Mouse (Mus musculus): ENCODE data around the gene Tmem242.
"Not testable (repeated sequence)": the region's sequence is repeated elsewhere in the genome, so short reads cannot be mapped to it uniquely, and the experiment has no call there.

Tmem242 gene

DNA sequence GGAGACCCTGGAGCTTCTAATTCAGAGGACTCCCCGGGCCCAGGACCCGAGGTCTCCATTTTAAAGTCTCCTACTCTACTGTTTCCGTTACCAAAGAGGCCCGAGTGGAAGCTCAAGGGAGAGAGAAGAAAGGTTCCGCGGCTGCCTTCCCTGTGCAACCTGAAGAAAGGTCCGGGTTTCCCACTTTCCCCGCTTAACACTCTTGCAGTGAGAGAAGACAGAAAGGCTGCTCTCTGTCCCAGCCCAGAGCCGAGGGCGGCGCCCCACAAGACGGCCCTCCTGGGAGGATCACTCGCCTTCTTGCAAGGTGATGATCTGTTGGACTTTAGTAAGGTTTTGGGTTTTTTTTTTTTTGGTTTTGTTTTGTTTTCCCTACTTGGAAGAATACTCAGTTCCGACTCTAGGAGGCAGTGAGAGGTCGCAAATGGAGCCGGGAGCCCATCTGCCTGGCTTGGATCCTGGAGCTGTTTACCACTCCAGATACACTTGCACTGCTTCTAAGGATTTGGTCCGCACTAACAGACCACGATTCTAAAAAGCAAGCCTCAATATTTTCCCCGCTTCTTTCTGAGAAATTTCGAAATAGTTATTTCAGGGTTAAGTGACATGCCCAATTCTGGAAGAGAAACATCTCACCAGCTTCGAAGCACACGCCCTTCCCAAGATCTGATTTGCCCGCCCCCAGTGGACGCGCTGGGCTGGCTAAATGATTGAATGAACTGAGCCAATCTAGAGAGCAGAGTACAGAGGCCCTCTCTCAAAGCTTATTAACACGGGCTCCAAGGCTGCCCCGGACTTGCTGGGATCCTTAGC lies at the start of gene Tmem242:
Gene Tmem242, minus strand, starts transcription at position 101 of the 813 bp plus-strand sequence.
- DNase-seq (ENCODE audit: inconsistent age in 2 of 2, low spot score in 1 of 2): peak; percentile 91 to 98

DNA sequence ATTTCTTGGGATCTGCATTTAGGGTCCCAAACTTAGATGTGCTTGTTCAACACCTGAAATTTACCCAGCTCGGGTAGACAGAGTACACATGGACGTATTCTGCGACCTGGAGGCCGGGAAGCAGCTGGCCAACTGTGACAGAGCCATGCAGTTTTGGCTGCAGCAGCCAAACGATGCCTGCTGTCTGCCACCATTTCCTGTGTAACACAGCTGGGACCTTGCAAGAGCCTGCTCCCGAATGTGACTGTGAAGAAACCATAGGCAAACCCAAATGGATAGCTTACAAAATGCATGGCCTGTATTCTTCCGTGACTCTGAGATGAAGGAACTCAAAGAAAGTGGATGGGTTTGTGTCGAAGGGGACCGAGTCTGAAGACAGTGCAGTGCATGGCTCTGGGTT lies 48.1 kb upstream of the Tmem242 start:
- no peak for DNase-seq (ENCODE audit: inconsistent age in 2 of 2, low spot score in 1 of 2)

DNA sequence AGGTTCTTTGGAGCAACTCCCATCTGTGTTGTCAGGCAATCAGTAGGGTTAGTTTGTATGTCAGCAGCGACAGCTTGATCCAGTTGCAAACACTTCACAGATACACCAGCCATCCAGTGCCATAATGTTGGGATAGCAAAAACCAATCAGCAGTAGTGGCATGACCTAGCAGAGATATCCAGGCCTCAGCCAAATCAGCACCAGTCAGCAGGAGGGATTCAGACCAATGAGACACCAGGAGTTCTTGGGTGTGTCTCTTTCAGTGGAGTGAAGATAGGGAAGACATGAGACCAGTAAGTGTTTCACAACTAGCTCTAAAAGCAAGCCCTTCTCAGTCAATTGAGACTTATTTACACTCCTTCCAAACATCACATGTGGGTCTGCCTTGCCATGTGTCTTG lies 44.6 kb upstream of the Tmem242 start:
- no peak for DNase-seq (ENCODE audit: inconsistent age in 2 of 2, low spot score in 1 of 2)

DNA sequence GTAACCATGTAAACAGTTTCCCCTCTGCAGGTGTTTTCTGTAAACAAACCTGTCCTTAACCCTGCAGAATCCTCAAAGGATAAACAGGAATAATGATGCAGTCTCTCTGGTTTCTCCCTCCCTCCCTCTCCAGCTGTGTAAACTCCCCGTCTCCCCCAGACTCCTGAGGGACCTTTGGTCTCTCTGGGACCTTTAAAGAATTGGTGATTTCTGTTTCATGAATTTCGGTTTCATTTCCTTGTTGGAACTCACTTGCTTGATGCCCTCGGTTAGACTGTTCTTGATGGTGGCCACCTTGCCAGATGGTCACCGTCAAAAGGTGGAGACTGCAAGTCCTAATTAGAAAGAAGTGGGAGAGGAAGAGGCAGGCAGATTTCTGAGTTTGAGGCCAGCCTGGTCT lies 43.4 kb upstream of the Tmem242 start:
- no peak for DNase-seq (ENCODE audit: inconsistent age in 2 of 2, low spot score in 1 of 2)

DNA sequence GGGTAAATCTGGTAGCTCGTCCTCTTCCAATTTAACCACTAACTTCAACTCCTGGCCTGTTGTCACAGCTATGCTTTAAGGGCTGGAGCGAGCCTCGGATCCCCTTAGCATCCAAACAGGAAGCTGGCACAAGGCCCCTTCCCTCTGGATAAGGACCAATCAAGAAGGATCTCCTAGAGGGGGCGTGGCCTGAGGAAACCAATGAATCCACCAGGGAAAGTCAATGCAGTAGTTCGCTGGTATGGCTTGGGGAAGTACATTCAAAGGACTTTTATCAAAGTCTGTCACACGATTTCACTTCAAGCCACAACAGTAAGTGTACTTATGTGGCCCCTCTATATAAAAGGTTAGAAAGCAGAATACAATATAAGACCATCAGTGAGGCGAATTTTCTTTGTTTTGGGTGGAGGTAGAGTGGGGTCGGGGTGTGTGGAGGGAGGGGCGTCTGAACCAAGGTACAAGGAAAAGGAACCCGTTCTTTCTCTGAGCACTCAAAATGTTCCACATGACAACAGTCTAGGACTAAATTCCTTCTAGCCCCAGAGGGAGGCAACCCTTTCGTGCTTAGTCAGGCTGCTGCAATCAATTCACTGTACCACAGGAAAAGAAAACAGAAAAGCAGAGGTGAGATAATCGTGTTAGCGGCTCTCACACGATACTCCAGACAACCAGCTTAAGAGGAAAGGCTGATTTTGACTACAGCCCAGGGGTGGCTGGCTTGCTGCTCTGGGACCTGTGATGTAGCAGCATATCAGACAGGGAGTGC lies 36.1 kb upstream of the Tmem242 start:
- DNase-seq (ENCODE audit: inconsistent age in 2 of 2, low spot score in 1 of 2): no peak

DNA sequence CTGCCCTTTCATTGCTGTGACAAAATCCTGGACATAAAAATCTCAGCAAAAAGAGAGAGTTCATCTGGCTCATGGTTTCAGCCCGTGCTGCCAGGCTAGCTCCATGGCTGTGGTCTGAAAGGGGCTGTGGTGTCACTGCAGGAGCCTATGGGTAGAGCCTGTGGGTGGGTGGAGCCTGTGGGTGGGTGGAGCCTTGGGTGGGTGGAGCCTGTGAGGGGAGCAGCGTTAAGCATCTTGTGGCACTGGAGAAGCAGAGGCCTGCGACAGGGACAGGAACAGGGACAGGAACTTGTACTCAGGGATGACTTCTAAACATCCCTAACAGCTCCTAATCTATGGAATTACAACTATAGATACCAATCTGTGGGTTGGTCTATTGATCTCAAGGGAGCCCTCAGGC lies 32.2 kb upstream of the Tmem242 start:
- no peak for DNase-seq (ENCODE audit: inconsistent age in 2 of 2, low spot score in 1 of 2)

DNA sequence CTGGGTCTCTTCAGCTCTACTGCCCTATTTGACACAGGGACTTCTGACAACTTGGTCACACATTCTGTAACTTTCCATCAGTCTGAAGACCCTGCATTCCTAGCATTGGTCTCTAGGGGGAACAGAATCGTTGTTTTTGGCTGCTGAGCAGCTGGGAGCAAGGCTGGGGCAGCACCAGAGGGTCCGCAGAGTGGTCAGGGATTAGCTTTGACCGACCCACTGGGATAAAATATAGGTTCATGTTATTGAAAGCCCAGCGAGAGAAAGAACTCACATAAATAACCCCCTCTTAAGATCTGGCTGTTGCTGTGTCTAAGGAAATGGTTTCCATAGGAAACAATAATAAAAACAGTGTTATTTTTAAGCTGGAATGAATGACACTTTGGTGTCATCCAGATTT lies 27.1 kb upstream of the Tmem242 start:
- DNase-seq (ENCODE audit: inconsistent age in 2 of 2, low spot score in 1 of 2): no peak

DNA sequence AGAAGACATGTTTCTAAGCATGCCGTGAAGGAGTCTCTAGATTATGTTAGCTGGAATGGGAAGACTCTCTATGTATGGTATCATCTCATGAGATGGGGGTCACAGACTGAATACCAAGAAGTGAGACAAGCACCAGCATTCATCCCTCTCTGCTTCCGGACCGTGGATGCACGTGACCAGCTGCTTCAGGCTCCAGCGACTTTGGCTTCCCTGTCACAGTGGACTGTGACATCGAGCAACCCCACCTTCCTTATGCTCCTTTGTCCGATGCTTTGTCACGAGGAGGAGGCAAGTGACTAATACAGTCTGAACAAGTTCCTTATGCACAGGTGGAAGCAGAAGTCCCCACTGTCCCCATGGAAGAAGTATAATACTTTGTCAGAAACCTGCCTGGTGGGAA lies 26.7 kb upstream of the Tmem242 start:
- no peak for DNase-seq (ENCODE audit: inconsistent age in 2 of 2, low spot score in 1 of 2)

DNA sequence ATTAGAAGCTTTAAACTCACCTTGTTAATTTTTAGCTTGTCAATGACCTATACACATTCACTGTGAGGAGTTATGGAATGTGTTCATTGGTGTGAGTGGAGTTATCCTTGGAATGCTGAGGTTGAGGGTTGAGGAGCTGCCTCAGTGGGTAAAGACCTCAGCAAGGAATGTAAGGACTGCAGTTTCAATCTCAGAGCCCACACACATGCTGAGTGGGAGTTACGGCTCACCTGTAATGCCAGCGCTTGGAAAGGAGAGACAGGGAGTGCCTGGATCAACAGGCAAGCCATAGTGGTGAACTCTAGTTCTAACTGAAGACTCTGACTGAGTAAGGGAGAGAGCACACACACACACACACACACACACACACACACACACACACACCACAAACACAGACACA lies 23.9 kb upstream of the Tmem242 start:
- no peak for DNase-seq (ENCODE audit: inconsistent age in 2 of 2, low spot score in 1 of 2)

DNA sequence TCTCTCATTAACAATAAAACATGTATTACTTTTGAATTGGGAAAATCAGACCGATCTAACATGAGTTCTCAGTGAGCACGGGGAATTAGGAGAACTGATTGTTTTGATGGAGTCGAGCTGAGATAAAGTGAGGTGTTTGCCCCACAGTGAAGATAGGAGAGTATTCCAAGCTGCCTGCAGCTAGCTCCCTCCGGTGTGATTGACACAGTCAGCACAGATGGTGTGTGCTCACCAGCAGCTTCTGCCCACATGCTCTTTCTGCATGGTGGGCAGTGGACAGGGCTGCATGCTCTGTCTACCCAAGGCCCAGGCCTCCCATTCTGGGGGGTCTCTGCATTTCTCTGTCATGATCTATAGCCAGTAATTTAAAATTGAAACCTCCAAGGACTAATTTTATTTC lies 13.6 kb upstream of the Tmem242 start:
- no peak for DNase-seq (ENCODE audit: inconsistent age in 2 of 2, low spot score in 1 of 2)

DNA sequence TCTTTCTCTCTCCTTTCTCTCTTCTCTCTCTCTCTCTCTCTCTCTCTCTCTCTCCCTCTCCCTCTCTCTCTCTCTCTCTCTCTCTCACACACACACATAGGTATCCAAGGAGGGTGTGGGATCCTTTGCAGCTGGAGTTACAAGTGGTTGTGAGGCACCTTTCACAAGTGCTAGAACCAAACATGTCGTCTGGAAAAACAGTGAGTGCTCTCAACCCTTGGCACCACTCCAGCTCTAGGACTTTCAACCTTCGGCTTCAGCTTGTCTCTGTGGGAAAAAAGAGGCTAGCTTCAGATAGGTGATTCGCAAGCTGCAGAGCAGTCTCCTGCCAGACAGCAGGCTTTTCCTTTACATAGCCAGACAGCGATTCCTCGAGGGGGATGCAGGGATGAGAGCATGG lies 3.7 kb upstream of the Tmem242 start:
- DNase-seq (ENCODE audit: inconsistent age in 2 of 2, low spot score in 1 of 2): peak; percentile 64 to 79

DNA sequence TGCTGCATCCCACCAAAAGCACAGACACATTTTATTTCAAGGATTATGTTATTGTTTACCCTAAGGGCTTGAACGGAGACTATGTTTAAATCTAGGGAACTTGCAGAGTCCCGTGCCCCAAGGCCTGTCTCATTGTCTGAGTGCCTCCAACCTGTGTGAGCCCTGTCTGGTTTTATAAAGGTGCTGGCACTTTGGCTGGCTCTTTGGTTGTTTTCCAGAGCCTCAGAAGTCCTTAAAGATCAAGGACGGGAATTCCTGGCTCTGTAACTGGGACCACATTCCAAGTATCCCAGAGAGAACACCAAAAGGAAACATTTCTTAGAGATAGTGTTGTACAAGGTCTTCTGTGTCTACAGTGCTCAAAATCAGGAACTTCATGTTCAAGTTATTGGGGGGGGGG lies 3.2 kb upstream of the Tmem242 start:
- peak; percentile 33 to 57 for DNase-seq (ENCODE audit: inconsistent age in 2 of 2, low spot score in 1 of 2)

DNA sequence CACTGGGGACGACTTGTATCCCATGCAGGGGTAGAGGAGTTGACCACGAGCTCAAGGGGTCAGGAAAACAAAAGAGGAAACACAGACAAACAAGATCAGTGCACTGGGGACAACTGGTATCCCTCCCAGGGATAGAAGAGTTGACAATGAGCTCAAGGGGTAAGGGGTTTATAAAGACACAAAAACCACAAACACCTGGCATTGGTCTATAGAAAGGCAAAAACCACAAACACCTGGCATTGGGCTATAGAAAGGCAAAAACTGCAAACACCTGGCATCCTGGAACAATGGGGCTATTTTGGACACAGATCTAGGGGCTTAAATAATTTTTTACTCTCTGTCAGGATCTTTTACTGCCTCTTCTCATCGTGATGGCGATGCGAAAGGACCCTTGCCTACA lies 2.3 kb upstream of the Tmem242 start:
- DNase-seq (ENCODE audit: inconsistent age in 2 of 2, low spot score in 1 of 2): not testable (repeated sequence)

DNA sequence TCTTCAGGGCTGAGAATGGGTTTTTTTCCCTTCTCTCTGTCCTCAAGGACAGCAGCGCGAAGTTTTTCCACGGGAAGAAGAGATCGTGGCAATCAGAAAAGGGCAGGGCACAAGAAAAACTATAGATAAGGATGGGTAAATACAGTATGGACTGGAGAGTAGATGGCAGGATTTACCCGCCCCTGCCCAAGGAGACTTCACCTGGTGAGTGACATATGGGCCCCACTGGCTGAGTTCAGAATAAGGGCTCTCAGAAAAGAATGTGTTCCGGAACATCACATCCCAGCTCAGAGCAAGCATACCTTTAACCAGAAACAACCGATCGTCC lies 264 bp downstream of the Tmem242 start:
- no peak for DNase-seq (ENCODE audit: inconsistent age in 2 of 2, low spot score in 1 of 2)

DNA sequence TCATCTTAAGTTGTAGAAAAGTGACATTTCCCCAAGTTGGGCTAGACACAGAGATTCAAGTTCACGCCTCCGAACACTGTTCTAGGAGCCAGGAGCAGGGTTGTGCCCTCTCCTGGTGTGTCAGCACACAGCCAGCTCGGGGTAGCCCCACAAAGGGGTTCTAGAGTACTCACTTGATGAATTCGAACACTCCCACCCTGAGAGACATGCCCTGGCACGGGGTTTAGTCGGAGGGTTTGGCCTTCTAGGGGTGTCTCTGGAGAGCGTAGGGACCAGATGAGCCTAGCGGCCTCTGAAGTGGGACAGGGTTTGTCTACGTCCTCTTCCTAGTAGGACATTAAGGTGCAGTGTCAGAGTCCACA lies 10.3 kb downstream of the Tmem242 start:
- no peak for DNase-seq (ENCODE audit: inconsistent age in 2 of 2, low spot score in 1 of 2)

DNA sequence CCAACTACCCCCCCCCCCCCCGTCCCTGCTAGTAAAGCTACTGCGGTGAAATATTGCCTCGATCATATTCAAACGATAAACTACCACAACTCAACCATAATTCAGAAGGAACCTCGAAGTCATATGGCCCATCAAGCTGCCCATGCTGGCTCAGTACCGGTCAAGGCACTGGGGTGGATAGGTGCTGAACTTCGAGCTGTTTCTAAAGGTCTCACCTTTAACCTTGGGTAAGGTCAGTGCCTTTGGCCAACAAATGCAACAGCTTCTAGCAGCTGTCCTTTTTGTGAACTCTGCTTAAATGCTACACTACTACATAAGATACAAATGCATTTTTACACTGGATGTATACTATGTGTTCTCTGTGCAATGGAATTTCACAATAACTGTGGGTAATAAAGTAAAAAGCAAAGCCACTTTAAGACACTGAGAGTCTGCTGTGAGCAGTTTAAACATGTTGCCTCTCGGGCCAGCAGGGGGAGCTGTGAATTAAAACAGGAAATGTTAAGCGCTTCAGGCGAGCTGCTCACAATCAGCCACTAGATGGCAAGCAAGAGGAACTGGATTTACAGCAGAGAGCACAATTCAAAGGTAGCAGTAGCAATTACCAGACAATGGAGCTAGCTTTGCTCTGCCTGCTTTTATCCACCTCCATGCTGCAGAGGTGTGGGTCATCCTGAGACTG lies 10.8 kb downstream of the Tmem242 start:
- peak; percentile 86 to 97 for DNase-seq (ENCODE audit: inconsistent age in 2 of 2, low spot score in 1 of 2)

DNA sequence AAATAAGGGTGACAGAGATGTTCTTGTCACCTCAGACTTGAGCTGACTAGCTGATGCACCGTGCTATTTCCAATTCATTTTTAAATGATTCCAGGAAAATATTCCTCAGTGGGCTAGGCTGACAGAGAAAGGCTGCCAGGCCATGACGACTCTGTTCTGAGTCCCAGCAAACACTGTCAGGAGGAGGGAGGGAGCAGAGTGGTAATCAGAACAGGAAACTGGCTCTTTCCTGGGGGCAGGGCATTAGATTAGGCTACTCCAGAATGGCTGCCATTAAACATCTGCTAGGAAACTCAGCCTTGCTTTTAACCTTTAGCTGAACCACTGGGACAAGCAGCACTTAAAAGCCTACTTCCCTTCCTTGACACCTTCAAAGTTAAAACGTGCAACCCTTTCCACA lies 14.9 kb downstream of the Tmem242 start:
- DNase-seq (ENCODE audit: inconsistent age in 2 of 2, low spot score in 1 of 2): no peak

DNA sequence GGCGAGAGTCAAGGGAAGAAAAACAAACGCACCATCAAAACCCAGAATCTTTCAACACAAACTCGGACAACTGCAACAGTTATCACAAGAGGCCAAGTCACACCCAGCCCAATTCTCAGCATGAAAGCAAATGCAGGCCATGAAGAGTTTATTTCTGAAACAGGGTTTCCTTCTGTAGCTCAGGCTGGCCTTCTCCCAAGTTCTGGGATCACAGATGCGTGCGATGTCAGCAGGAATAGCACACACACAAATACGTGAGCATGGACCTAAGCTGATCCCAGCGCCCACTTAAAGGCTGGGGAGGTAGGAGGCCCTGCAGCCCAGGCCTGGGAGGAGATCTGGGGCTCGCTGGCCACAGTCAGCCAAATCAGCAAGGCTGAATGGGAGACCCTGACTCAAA lies 15.9 kb downstream of the Tmem242 start:
- DNase-seq (ENCODE audit: inconsistent age in 2 of 2, low spot score in 1 of 2): no peak

DNA sequence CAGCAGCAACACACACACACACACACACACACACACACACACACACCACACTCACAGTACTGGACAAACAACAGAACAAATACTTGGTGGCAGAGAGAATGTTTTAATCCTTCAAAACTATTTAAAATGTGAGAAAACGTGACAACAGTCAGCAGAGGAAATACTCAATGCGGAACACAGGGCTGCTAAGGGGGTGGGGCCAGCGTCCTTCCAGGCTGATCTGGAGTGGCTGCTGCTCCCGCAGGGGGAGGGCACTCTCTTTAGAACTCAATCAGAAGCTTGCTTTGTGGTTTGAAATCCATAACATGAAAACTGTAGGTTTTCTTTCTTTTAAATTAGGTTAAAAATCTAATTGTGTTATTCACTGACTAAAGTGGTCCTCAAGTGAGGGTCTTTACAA lies 18.2 kb downstream of the Tmem242 start:
- DNase-seq (ENCODE audit: inconsistent age in 2 of 2, low spot score in 1 of 2): no peak

DNA sequence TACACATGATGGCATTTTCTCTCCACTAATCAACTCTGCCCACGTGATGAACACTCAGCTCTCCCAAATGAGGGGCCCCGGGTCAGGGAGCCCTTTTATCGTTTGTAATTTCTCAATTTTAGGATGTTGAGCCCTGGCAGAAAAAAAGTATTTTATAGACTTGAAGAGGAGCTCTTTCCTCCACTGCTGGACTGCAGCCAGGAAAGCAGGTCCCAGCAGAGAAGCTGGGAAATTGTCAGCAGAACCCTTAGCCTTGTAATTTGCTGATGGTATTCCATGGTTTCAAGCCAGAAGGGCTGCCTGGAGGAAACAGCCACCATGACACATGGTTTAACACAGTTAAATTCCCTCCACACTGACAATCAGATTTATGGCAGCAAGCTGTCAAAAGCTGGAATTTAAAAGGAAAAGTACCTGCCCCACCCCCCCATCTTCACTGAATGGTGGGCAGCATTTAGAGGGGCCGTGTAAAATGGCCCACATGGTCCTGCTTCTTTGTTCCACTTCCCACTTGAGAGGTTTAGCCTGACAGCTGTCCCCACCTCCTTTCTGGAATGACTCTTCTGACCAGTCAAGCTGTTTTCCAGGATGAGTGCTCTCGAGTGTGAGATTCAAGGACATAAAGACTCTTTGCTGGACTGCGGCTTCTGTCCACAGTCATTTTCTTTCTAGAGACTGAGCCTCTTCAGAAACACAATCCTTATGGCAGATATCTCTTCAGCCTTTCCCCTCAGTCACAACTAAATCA lies 20.1 kb downstream of the Tmem242 start:
- DNase-seq (ENCODE audit: inconsistent age in 2 of 2, low spot score in 1 of 2): peak in 1 of 2 experiments; percentile 42

DNA sequence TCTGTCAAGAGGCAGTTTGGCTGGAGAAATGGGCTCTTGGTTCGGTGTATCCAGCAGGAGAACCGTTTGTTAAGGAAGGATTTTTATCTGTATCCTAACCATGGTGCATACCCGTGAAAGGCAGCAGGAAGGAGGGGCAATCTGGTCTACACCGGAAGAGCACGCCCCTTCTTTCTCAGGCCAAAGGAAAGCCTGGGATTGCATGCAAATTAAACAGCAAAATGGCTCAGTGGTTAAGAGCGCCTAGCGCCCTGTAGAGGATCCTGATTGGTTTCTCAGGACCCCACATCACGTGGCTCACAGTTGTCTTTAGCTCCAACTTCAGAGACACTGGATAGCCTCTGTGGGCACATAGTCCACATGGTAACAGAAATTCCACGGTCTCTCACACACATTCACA lies 21.0 kb downstream of the Tmem242 start:
- no peak for DNase-seq (ENCODE audit: inconsistent age in 2 of 2, low spot score in 1 of 2)

All from adrenal gland, adult (tissue).